ENCODE assay signal across 24 mouse cellular contexts in genomic region chr11:7239041-7239740, GRCm38 (mm10). TPM values are rescaled to one million over a fixed set of nuclear protein-coding genes. Genes with fewer than 3 reads are reported as not detected.
DNase-seq lines count a peak whose midpoint lies in the region; ATAC-seq and TF ChIP-seq lines count a peak whose summit lies in the region.
"Had no signal": no experiment of that assay in that cellular context is flagged by ENCODE, and none has a peak within 500 bp of the region (broad histone marks: within the 10 kb centered on the region; RNA-seq: fewer than 3 reads in every experiment).

No protein-coding gene starts in this region.

- no peak overlapping the region for H3K4me2 ChIP-seq in heart, embryonic 12.5 days
- H3K4me2 ChIP-seq in heart, embryonic 16.5 days (ENCODE audit: low read depth, low read length) = no peak overlapping the region
- H3K4me2 ChIP-seq in midbrain, embryonic 13.5 days (replicated peaks) = no peak overlapping the region
- H3K4me2 ChIP-seq in stomach, postnatal 0 days (replicated peaks; ENCODE audit: low read depth) = no peak overlapping the region
- H3K4me2 ChIP-seq: forebrain, embryonic 12.5 days; hindbrain, embryonic 15.5 days had no signal

- no peak overlapping the region for H3K4me3 ChIP-seq in heart, embryonic 12.5 days
- H3K4me3 ChIP-seq in heart, embryonic 16.5 days (ENCODE audit: low read length) = no peak overlapping the region
- H3K4me3 ChIP-seq in midbrain, embryonic 10.5 days = no peak overlapping the region
- H3K4me3 ChIP-seq in midbrain, embryonic 13.5 days (replicated peaks) = no peak overlapping the region
- H3K4me3 ChIP-seq in stomach, postnatal 0 days (ENCODE audit: low read depth, low read length) = no peak overlapping the region
- H3K4me3 ChIP-seq: forebrain, embryonic 12.5 days; hindbrain, embryonic 15.5 days had no signal

- ATAC-seq in heart, embryonic 12.5 days (ENCODE audit: insufficient number of reproducible peaks, low FRiP score) = peak; percentile 76
- peak; percentile 35; the same call in 1 of the 2 replicates for ATAC-seq in heart, embryonic 16.5 days (replicated peaks; ENCODE audit: extremely low read depth, insufficient read depth, low FRiP score)
- ATAC-seq in midbrain, embryonic 13.5 days = no peak
- ATAC-seq in stomach, postnatal 0 days (ENCODE audit: low FRiP score, low TSS enrichment) = 0 out of 2 replicates have a peak, but pooled peaks have one; percentile 42
- ATAC-seq: forebrain, embryonic 16.5 days; inflammation-experienced regulatory T-cells, adult 6 months; intestine, postnatal 0 days had no signal

- 60% methylated on average over 4 of the region's 4 CpGs for WGBS in heart, embryonic 12.5 days
- WGBS in heart, embryonic 16.5 days = 51% methylated on average over 4 of the region's 4 CpGs
- WGBS in midbrain, embryonic 10.5 days = 57% methylated on average over 4 of the region's 4 CpGs
- WGBS in midbrain, embryonic 13.5 days = 70% methylated on average over 4 of the region's 4 CpGs
- WGBS in stomach, postnatal 0 days = 70% methylated on average over 4 of the region's 4 CpGs

- peak overlapping the region; percentile 60; the same call in 1 of the 2 replicates for H3K27ac ChIP-seq in heart, embryonic 12.5 days (ENCODE audit: poor library complexity, severe bottlenecking)
- peak overlapping the region; percentile 55 for H3K27ac ChIP-seq in heart, embryonic 16.5 days (ENCODE audit: low read length)
- 0 out of 2 replicates have a peak overlapping the region, but pooled peaks have one; percentile 17 for H3K27ac ChIP-seq in midbrain, embryonic 10.5 days (replicated peaks)
- no peak overlapping the region for H3K27ac ChIP-seq in midbrain, embryonic 13.5 days
- H3K27ac ChIP-seq in stomach, postnatal 0 days (replicated peaks) = no peak overlapping the region
- H3K27ac ChIP-seq: forebrain, embryonic 12.5 days; hindbrain, embryonic 15.5 days had no signal

- TF ChIP-seq CTCF in stomach, postnatal 0 days (IDR thresholded peaks at IDR 0.05; ENCODE audit: low read depth) = no peak

- intact Hi-C loops in heart, postnatal 36 days (cut with DNase I) = no loop called here

- H3K9ac ChIP-seq in heart, embryonic 12.5 days = no peak overlapping the region
- no peak overlapping the region for H3K9ac ChIP-seq in heart, embryonic 16.5 days (ENCODE audit: low read length)
- no peak overlapping the region for H3K9ac ChIP-seq in midbrain, embryonic 13.5 days (replicated peaks)
- H3K9ac ChIP-seq in stomach, postnatal 0 days (ENCODE audit: low read length) = no peak overlapping the region
- H3K9ac ChIP-seq: forebrain, embryonic 12.5 days; hindbrain, embryonic 15.5 days had no signal

- no peak for TF ChIP-seq EP300 in stomach, postnatal 0 days (optimal IDR thresholded peaks at IDR 0.05)

- H3K36me3 ChIP-seq in heart, embryonic 12.5 days = no peaks in the 10 kb centered on the region
- H3K36me3 ChIP-seq in heart, embryonic 16.5 days (ENCODE audit: control insufficient read depth, insufficient read depth) = no peaks in the 10 kb centered on the region
- H3K36me3 ChIP-seq in midbrain, embryonic 10.5 days = no peaks in the 10 kb centered on the region
- no peaks in the 10 kb centered on the region for H3K36me3 ChIP-seq in midbrain, embryonic 13.5 days
- no peaks in the 10 kb centered on the region for H3K36me3 ChIP-seq in stomach, postnatal 0 days (ENCODE audit: control insufficient read depth, insufficient read depth, low read length)
- H3K36me3 ChIP-seq: forebrain, embryonic 12.5 days; hindbrain, embryonic 15.5 days had no signal

- H3K9me3 ChIP-seq in heart, embryonic 12.5 days (replicated peaks) = no peaks in the 10 kb centered on the region
- H3K9me3 ChIP-seq in heart, embryonic 16.5 days (replicated peaks; ENCODE audit: control insufficient read depth, low read length) = no peaks in the 10 kb centered on the region
- H3K9me3 ChIP-seq in midbrain, embryonic 10.5 days (replicated peaks) = no peaks in the 10 kb centered on the region
- H3K9me3 ChIP-seq in midbrain, embryonic 13.5 days = no peaks in the 10 kb centered on the region
- H3K9me3 ChIP-seq in stomach, postnatal 0 days (ENCODE audit: control insufficient read depth, low read length) = no peaks in the 10 kb centered on the region
- H3K9me3 ChIP-seq: forebrain, embryonic 12.5 days; hindbrain, embryonic 15.5 days had no signal

- no peak for DNase-seq in heart, postnatal 36 days
- DNase-seq in heart, adult 8-10 months (ENCODE audit: low spot score) = no peak
- DNase-seq in midbrain, embryonic 10.5 days (ENCODE audit: low spot score) = no peak
- no peak for DNase-seq in stomach, postnatal 0 days (ENCODE audit: low spot score)
- no peak for DNase-seq in spleen, postnatal 10 days (ENCODE audit: low spot score in 2 of 2)
- DNase-seq: adrenal gland, adult 2 months; adrenal gland, postnatal 36 days; cerebellum, adult 2 months; cerebellum, postnatal 10 days; gastrocnemius, postnatal 10 days; kidney, adult 8-10 months had no signal

- H3K4me1 ChIP-seq in heart, embryonic 12.5 days (replicated peaks) = peaks cover 11% of the 10 kb centered on the region
- H3K4me1 ChIP-seq in heart, embryonic 16.5 days (ENCODE audit: control insufficient read depth, insufficient read depth, low read length) = 0 out of 2 replicates have a peak, but pooled peaks cover 2% of the 10 kb centered on the region
- peaks cover 9% of the 10 kb centered on the region for H3K4me1 ChIP-seq in midbrain, embryonic 10.5 days
- H3K4me1 ChIP-seq in midbrain, embryonic 13.5 days (replicated peaks) = no peaks in the 10 kb centered on the region
- no peaks in the 10 kb centered on the region; the same call in 1 of the 2 replicates for H3K4me1 ChIP-seq in stomach, postnatal 0 days (replicated peaks; ENCODE audit: control insufficient read depth, insufficient read depth)
- H3K4me1 ChIP-seq: forebrain, embryonic 12.5 days; hindbrain, embryonic 15.5 days had no signal

- H3K27me3 ChIP-seq in heart, embryonic 12.5 days (replicated peaks) = no peaks in the 10 kb centered on the region
- no peaks in the 10 kb centered on the region for H3K27me3 ChIP-seq in heart, embryonic 16.5 days (ENCODE audit: control insufficient read depth, insufficient read depth, low read length)
- no peaks in the 10 kb centered on the region for H3K27me3 ChIP-seq in midbrain, embryonic 10.5 days (ENCODE audit: low read depth, poor library complexity, severe bottlenecking)
- no peaks in the 10 kb centered on the region for H3K27me3 ChIP-seq in midbrain, embryonic 13.5 days
- no peaks in the 10 kb centered on the region for H3K27me3 ChIP-seq in stomach, postnatal 0 days (ENCODE audit: control insufficient read depth, insufficient read depth, low read length)
- H3K27me3 ChIP-seq: forebrain, embryonic 12.5 days; hindbrain, embryonic 15.5 days had no signal

RNA-seq across cellular contexts. Expression of gene Igfbp3, which starts 25.5 kb away (rescaled TPM):
- 24.4 and 24.6 TPM in 2 replicates for polyA plus RNA-seq in heart, embryonic 12.5 days (2016; fragmentation: Nextera tagmentation; extraction: Ambion mirVana)
- total RNA-seq in heart, postnatal 36 days (2021) = 10 to 100 TPM; 28.9 to 31.0 TPM
- polyA plus RNA-seq in heart, embryonic 16.5 days (2015; fragmentation: Nextera tagmentation; extraction: Ambion mirVana) = 36.3 and 41.1 TPM in 2 replicates
- 10 to 100 TPM; 19.5 to 46.4 (median 24.3) TPM for total RNA-seq in heart, adult 8-10 months (2022)
- polyA plus RNA-seq in midbrain, embryonic 10.5 days (2016; fragmentation: Nextera tagmentation; extraction: Ambion mirVana) = 8.2 and 9.6 TPM in 2 replicates
- polyA plus RNA-seq in midbrain, embryonic 13.5 days (2015; fragmentation: Nextera tagmentation; extraction: Ambion mirVana) = 5.6 and 7.1 TPM in 2 replicates
- polyA plus RNA-seq in stomach, postnatal 0 days (2015; fragmentation: Nextera tagmentation; extraction: Ambion mirVana) = 46.0 and 50.6 TPM in 2 replicates
- polyA plus RNA-seq: inflammation-experienced regulatory T-cells, adult 6 months had no signal

RNA-seq across cellular contexts. Expression of gene Igfbp1, which starts 41.6 kb away (rescaled TPM):
- 0.17 and 0.61 TPM in 2 replicates for polyA plus RNA-seq in heart, embryonic 12.5 days (2016; fragmentation: Nextera tagmentation; extraction: Ambion mirVana)
- total RNA-seq in heart, postnatal 36 days (2021) = not detected
- polyA plus RNA-seq in heart, embryonic 16.5 days (2015; fragmentation: Nextera tagmentation; extraction: Ambion mirVana) = 0.19 and 0.45 TPM in 2 replicates
- total RNA-seq in heart, adult 8-10 months (2022) = not detected
- polyA plus RNA-seq in midbrain, embryonic 10.5 days (2016; fragmentation: Nextera tagmentation; extraction: Ambion mirVana) = 0.22 and 0.25 TPM in 2 replicates
- 0.09 and 0.17 TPM in 2 replicates for polyA plus RNA-seq in midbrain, embryonic 13.5 days (2015; fragmentation: Nextera tagmentation; extraction: Ambion mirVana)
- polyA plus RNA-seq in stomach, postnatal 0 days (2015; fragmentation: Nextera tagmentation; extraction: Ambion mirVana) = 2.3 and 4.5 TPM in 2 replicates
- total RNA-seq: ES-E14 had no signal
- polyA plus RNA-seq: forebrain, embryonic 12.5 days; inflammation-experienced regulatory T-cells, adult 6 months had no signal

RNA-seq across cellular contexts. Expression of gene Gm11985, which starts 50.8 kb away (rescaled TPM):
- not detected in 2 replicates for polyA plus RNA-seq in heart, embryonic 12.5 days (2016; fragmentation: Nextera tagmentation; extraction: Ambion mirVana)
- not detected for total RNA-seq in heart, postnatal 36 days (2021)
- not detected in 2 replicates for polyA plus RNA-seq in heart, embryonic 16.5 days (2015; fragmentation: Nextera tagmentation; extraction: Ambion mirVana)
- total RNA-seq in heart, adult 8-10 months (2022) = not detected
- not detected in 2 replicates for polyA plus RNA-seq in midbrain, embryonic 10.5 days (2016; fragmentation: Nextera tagmentation; extraction: Ambion mirVana)
- not detected in 2 replicates for polyA plus RNA-seq in midbrain, embryonic 13.5 days (2015; fragmentation: Nextera tagmentation; extraction: Ambion mirVana)
- polyA plus RNA-seq in stomach, postnatal 0 days (2015; fragmentation: Nextera tagmentation; extraction: Ambion mirVana) = not detected in 2 replicates
- total RNA-seq: adrenal gland, adult 2 months; adrenal gland, postnatal 36 days; ES-E14; gastrocnemius, postnatal 10 days; gastrocnemius, postnatal 4 days had no signal
- polyA plus RNA-seq: adrenal gland, adult 2 months; cerebellum, adult 2 months; embryonic facial prominence, embryonic 11.5 days; forebrain, embryonic 12.5 days; forebrain, embryonic 16.5 days; frontal cortex, adult 2 months; hindbrain, embryonic 11.5 days; inflammation-experienced regulatory T-cells, adult 6 months; intestine, postnatal 0 days had no signal

Comparison
In these comparisons a context has a peak if more than half of its experiments do, and no peak if none do; other contexts are left out.
1. H3K27ac ChIP-seq: peak in heart, embryonic 12.5 days (single experiment), heart, embryonic 16.5 days (single experiment) and midbrain, embryonic 10.5 days (single experiment); none in midbrain, embryonic 13.5 days (single experiment) and stomach, postnatal 0 days (single experiment).